Mouse (Mus musculus) spleen, postnatal 4 days (tissue): ENCODE results near the gene Tmco1.

ENCODE experiments used
- DNase-seq, 2 experiments: peaks; one replicate each; pipeline ENCODE4 v3.0.0; 2022; ENCODE audit warnings: low spot score in 2 of 2

Gene Tmco1

GRCm38 (mm10) chr1:167374003-167374784 lies 66.0 kb downstream of the Tmco1 start:
- DNase-seq = peak; percentile 86 to 90

- DNase-seq = no peak
Observed at GRCm38 (mm10) chr1:167374942-167375341, 66.8 kb downstream of the Tmco1 start.

DNA sequence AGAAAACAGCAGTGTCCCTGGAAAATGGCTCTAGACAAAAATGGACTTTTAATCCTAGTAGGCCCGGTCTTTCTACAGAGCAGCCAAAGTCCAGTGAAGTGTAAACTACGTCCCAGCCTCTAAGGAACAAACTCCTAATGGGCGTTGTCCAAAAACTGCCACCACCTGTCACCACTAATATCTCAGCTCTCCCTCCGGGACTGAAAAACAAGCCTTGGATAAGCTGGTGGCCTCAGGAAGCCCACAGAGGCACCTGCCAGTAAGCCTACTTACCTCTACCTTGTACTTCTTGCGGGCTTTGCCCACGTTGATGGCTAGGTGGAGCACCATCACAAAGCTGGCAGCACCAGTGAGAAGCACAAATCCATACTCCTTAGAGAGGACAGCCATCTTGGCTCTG lies 69.8 kb downstream of the Tmco1 start:
- DNase-seq = no peak

DNA sequence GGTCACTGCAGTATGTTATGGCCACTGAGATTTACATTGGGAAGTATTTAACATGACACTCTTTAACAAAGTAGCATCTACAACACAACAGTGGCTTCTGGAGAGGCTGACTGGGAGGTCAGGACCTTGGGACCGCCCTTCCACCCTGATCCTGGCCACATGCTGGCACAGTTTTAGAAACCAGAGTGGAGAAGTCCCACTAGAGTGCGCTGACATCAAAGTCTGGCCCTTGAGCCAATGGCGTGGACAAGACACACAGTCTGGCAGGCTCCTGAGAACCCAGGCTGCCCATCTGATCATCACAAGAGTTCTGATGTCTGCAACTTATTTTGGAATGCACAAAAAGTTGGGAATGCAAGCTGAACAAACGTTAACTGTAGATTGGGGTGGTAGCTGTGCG lies 71.6 kb downstream of the Tmco1 start:
- DNase-seq = no peak

GRCm38 (mm10) chr1:167380223-167380622 lies 72.0 kb downstream of the Tmco1 start:
- DNase-seq = no peak

DNA sequence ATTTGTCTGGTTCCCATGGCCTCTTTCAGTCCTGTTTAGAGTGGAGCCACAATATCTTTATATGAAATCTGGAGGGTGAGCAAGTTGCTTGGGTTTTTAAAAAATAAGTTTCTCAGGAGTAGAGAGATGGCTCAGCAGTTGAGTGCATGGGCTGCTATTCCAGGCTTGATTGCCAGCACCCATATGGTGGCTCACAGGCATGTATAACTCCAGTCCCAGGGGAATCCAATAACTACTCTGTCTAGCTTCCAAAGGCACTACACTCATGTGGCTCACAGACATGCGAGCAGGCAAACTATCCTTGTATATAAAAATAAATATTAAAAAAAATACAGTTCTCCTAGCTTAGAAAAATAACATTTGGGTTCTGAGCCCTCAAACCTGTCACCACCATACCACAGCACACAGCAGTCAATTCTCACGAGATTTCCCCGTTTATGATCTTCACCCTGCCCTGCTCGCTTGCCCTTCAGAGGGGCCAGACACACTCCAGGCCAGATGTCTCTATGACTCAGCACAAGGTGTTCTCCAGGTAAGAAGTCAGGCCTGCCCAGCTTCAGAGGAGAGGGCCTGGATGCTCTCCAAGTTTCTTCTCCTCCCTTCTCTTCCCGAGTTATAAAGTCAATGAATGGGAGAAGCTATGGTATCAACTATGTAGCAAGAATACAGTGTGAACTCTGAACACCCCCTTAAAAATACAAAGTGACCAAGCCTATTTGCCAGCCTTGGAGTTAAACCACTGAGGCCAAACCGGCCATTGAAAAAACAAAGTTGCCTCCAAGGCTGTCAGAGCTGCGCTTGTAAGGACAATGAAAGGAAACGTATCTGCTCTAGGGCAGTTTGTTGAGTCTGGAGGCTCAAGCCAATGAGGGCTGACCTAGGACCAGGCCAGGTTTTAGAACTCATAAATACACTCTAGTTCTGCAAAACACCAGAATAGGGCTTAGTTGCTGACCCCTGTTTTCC lies 73.2 kb downstream of the Tmco1 start:
- no peak for DNase-seq

GRCm38 (mm10) chr1:167382316-167382715 lies 74.1 kb downstream of the Tmco1 start:
- DNase-seq = no peak

DNA sequence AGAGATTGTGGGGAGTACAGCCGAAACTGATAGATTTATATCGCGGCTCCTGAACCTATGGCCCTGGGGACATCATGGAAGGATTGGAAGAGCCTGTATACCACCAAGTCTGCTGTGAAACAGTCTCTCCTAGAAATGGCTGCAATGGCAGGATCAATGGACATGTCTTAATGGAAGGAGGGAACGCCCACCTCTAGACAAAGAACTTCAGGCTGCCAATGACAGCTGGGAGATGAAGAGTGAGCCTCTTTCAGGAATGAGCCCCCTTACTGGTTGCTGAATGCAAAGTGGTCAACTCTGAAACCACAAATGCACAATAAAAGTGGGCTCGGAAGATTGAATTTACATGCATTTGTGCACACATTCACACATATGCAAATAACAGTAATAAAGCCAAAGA lies 74.6 kb downstream of the Tmco1 start:
- no peak for DNase-seq

- no peak for DNase-seq
Observed at GRCm38 (mm10) chr1:167383178-167383577, 75.0 kb downstream of the Tmco1 start.
